Mouse (Mus musculus) midbrain, embryonic 11.5 days (tissue): ENCODE data around the gene Mrpl33. TPM values are rescaled to one million over a fixed set of nuclear protein-coding genes. Genes with fewer than 3 reads are reported as not detected.

Experiments used
- ATAC-seq: fragments of 200-750 bp; cut with Nextera tagmentation; 2 replicates; pipeline ENCODE4 v1.8.0; 2017; ENCODE audit warnings: moderate TSS enrichment, moderate library complexity; ENCODE audit not compliant: low FRiP score
- DNase-seq: peaks from one replicate; pipeline ENCODE4 v3.0.0; 2015; ENCODE audit warnings: low spot score; ENCODE audit errors: missing footprints
- H3K27ac ChIP-seq: fragments of 300-500 bp; sonication (generic); 2 replicates; pipeline ENCODE4 v1.5.1; 2014; ENCODE audit warnings: low read depth, low read length
- H3K27me3 ChIP-seq: fragments of 300-500 bp; sonication (generic); 2 replicates; pipeline ENCODE4 v1.6.1; 2014; ENCODE audit warnings: mild to moderate bottlenecking, low read length, moderate library complexity, mixed read lengths; ENCODE audit not compliant: control insufficient read depth, insufficient read depth
- H3K36me3 ChIP-seq: fragments of 300-500 bp; sonication (generic); 2 replicates; pipeline ENCODE4 v1.6.1; 2014; ENCODE audit warnings: mild to moderate bottlenecking, low read length, moderate library complexity, mixed read lengths; ENCODE audit not compliant: control insufficient read depth, insufficient read depth
- H3K4me1 ChIP-seq: fragments of 300-500 bp; sonication (generic); 2 replicates; pipeline ENCODE4 v1.6.1; 2014; ENCODE audit warnings: low read length; ENCODE audit not compliant: control insufficient read depth, insufficient read depth
- H3K4me2 ChIP-seq: fragments of 300-500 bp; sonication (generic); 2 replicates; pipeline ENCODE4 v1.6.1; 2014; ENCODE audit warnings: mild to moderate bottlenecking, moderate library complexity
- H3K4me3 ChIP-seq: fragments of 300-500 bp; sonication (generic); 2 replicates; pipeline ENCODE4 v1.5.1; 2014; ENCODE audit warnings: low read depth, low read length
- H3K9ac ChIP-seq: fragments of 300-500 bp; sonication (generic); 2 replicates; pipeline ENCODE4 v1.6.1; 2014; ENCODE audit warnings: low read length
- H3K9me3 ChIP-seq: fragments of 300-500 bp; sonication (generic); 2 replicates; pipeline ENCODE4 v1.6.1; 2016; ENCODE audit warnings: low read length; ENCODE audit not compliant: control insufficient read depth
- WGBS: fragments of 180-500 bp; shearing (Covaris S2); extraction: QIAGEN DNeasy Blood & Tissue Kit; methylation state at CpG from one replicate; pipeline ENCODE4 v1.1.7; 2014; 5-methylcytosine and 5-hydroxymethylcytosine counted together
- polyA plus RNA-seq: library from polyadenylated mRNA; unstranded; fragments of >200 nt; fragmentation: Nextera tagmentation; extraction: Ambion mirVana; gene quantifications from 2 replicates; pipeline ENCODE4 v1.2.1, GENCODE M21; 2014

The Mrpl33 gene
- polyA plus RNA-seq, 1 experiment from 2014 or later, result 221 TPM

GRCm38 (mm10) chr5:31696971-31697643, 100.4 kb downstream of the Mrpl33 start, which contains the start of gene Rbks:
TSS of gene Rbks (minus strand) at chr5:31697627.
- no peak; the same call in 1 of the 2 replicates for ATAC-seq

GRCm38 (mm10) chr5:31697644-31698296, 101.0 kb downstream of the Mrpl33 start, which contains the start of gene Babam2:
TSS of gene Babam2 (plus strand) at chr5:31697684.
- Histone ChIP-seq H3K9me3 (no peaks in the 10 kb centered on the region), H3K36me3 (no peaks in the 10 kb centered on the region), H3K27ac (peak within 1 kb of the TSS; percentile 45; the same call in 1 of the 2 replicates), H3K4me1 (no peaks in the 10 kb centered on the region), H3K4me2 (peak within 1 kb of the TSS; percentile 64), H3K27me3 (no peaks in the 10 kb centered on the region), H3K9ac (peak within 1 kb of the TSS; percentile 85), H3K4me3 (peak within 1 kb of the TSS; percentile 80)
- DNase-seq (peak; percentile 99), ATAC-seq (peak; percentile 94)
- under 1% methylated on average over 71 of the region's 71 CpGs for WGBS

More at GRCm38 (mm10) chr5:31696971-31697643, 100.4 kb downstream of the Mrpl33 start, which contains the start of gene Rbks:
- no peaks in the 10 kb centered on the region for H3K36me3 ChIP-seq
- H3K9me3 ChIP-seq, result no peaks in the 10 kb centered on the region
- DNase-seq, result no peak
- H3K27me3 ChIP-seq, result no peaks in the 10 kb centered on the region
- peak within 1 kb of the TSS; percentile 80 for H3K4me3 ChIP-seq
- H3K4me1 ChIP-seq, result no peaks in the 10 kb centered on the region
- 7% methylated on average over 18 of the region's 18 CpGs for WGBS
- H3K9ac ChIP-seq, result peak within 1 kb of the TSS; percentile 85
- H3K27ac ChIP-seq, result peak within 1 kb of the TSS; percentile 45; the same call in 1 of the 2 replicates
- peak within 1 kb of the TSS; percentile 64 for H3K4me2 ChIP-seq

- DNase-seq, result peak; percentile 96
- 4% methylated on average over 16 of the region's 16 CpGs for WGBS
- Histone ChIP-seq H3K4me2 (peak overlapping the region; percentile 64), H3K27me3 (no peaks in the 10 kb centered on the region), H3K36me3 (no peaks in the 10 kb centered on the region), H3K9ac (peak overlapping the region; percentile 85), H3K4me3 (peak overlapping the region; percentile 80), H3K4me1 (no peaks in the 10 kb centered on the region), H3K27ac (peak overlapping the region; percentile 45; the same call in 1 of the 2 replicates), H3K9me3 (no peaks in the 10 kb centered on the region)
- ATAC-seq, result peak; percentile 72
These were observed 101.6 kb downstream of the Mrpl33 start for GRCm38 (mm10) chr5:31698297-31698726.

- no peaks in the 10 kb centered on the region for H3K9me3 ChIP-seq
- H3K4me2 ChIP-seq, result no peak overlapping the region; the same call in 1 of the 2 replicates
- no peak overlapping the region for H3K9ac ChIP-seq
- no peak overlapping the region for H3K27ac ChIP-seq
- H3K4me3 ChIP-seq, result no peak overlapping the region
- H3K27me3 ChIP-seq, result no peaks in the 10 kb centered on the region
- H3K4me1 ChIP-seq, result no peaks in the 10 kb centered on the region
- no peak for ATAC-seq
- no peaks in the 10 kb centered on the region for H3K36me3 ChIP-seq
- DNase-seq, result no peak
- 64% methylated on average over 4 of the region's 4 CpGs for WGBS
These were observed 102.2 kb downstream of the Mrpl33 start for GRCm38 (mm10) chr5:31698931-31699330.

GRCm38 (mm10) chr5:31699397-31699796, 102.7 kb downstream of the Mrpl33 start:
- no peak overlapping the region for H3K27ac ChIP-seq
- H3K9ac ChIP-seq, result no peak overlapping the region
- H3K27me3 ChIP-seq, result no peaks in the 10 kb centered on the region
- no peaks in the 10 kb centered on the region for H3K9me3 ChIP-seq
- ATAC-seq, result no peak
- no peaks in the 10 kb centered on the region for H3K4me1 ChIP-seq
- H3K36me3 ChIP-seq, result no peaks in the 10 kb centered on the region
- H3K4me3 ChIP-seq, result no peak overlapping the region
- H3K4me2 ChIP-seq, result no peak overlapping the region
- DNase-seq, result no peak

GRCm38 (mm10) chr5:31704971-31705370, 108.2 kb downstream of the Mrpl33 start:
- Histone ChIP-seq H3K27ac (no peak overlapping the region), H3K27me3 (no peaks in the 10 kb centered on the region), H3K4me1 (no peaks in the 10 kb centered on the region), H3K9ac (no peak overlapping the region), H3K4me3 (no peak overlapping the region), H3K36me3 (no peaks in the 10 kb centered on the region), H3K4me2 (no peak overlapping the region), H3K9me3 (no peaks in the 10 kb centered on the region)
- WGBS, result 90% methylated on average over 5 of the region's 5 CpGs
- DNase-seq (no peak), ATAC-seq (no peak)

- H3K9ac ChIP-seq, result no peak overlapping the region
- ATAC-seq (no peak), DNase-seq (no peak)
- H3K27ac ChIP-seq, result no peak overlapping the region
- no peak overlapping the region for H3K4me3 ChIP-seq
- no peak overlapping the region for H3K4me2 ChIP-seq
- no peaks in the 10 kb centered on the region for H3K4me1 ChIP-seq
- H3K27me3 ChIP-seq, result no peaks in the 10 kb centered on the region
- 83% methylated on average over 4 of the region's 4 CpGs for WGBS
- H3K9me3 ChIP-seq, result no peaks in the 10 kb centered on the region
- H3K36me3 ChIP-seq, result no peaks in the 10 kb centered on the region
These were observed 110.1 kb downstream of the Mrpl33 start for GRCm38 (mm10) chr5:31706826-31707225.

- H3K4me3 ChIP-seq, result no peak overlapping the region
- WGBS, result 69% methylated on average over 1 of the region's 1 CpGs
- no peak overlapping the region for H3K4me2 ChIP-seq
- H3K4me1 ChIP-seq, result no peaks in the 10 kb centered on the region
- no peak overlapping the region for H3K9ac ChIP-seq
- DNase-seq, result no peak
- no peaks in the 10 kb centered on the region for H3K9me3 ChIP-seq
- no peak overlapping the region for H3K27ac ChIP-seq
- no peaks in the 10 kb centered on the region for H3K36me3 ChIP-seq
- no peak for ATAC-seq
- no peaks in the 10 kb centered on the region for H3K27me3 ChIP-seq
These were observed 112.7 kb downstream of the Mrpl33 start for GRCm38 (mm10) chr5:31709389-31709788.

GRCm38 (mm10) chr5:31713280-31713711, 116.6 kb downstream of the Mrpl33 start:
- WGBS, result 92% methylated on average over 2 of the region's 2 CpGs

More at GRCm38 (mm10) chr5:31713280-31713711, 116.6 kb downstream of the Mrpl33 start:
- Histone ChIP-seq H3K4me3 (no peak overlapping the region), H3K9me3 (no peaks in the 10 kb centered on the region), H3K36me3 (no peaks in the 10 kb centered on the region), H3K4me1 (no peaks in the 10 kb centered on the region), H3K9ac (no peak overlapping the region), H3K27me3 (no peaks in the 10 kb centered on the region), H3K27ac (no peak overlapping the region), H3K4me2 (no peak overlapping the region)
- DNase-seq (no peak), ATAC-seq (no peak)
